Mouse (Mus musculus) intestine, postnatal 0 days (tissue): Measurements from ENCODE around the gene Hvcn1. TPM values are rescaled to one million over a fixed set of nuclear protein-coding genes. Genes with fewer than 3 reads are reported as not detected.
A peak's percentile ranks its signal among the peaks of the same experiment; 100 is the strongest.

Experiments
- ATAC-seq: fragments of 200-750 bp; cut with Nextera tagmentation; 2 replicates; pipeline ENCODE4 v1.8.0; 2017; ENCODE audit warnings: mild to moderate bottlenecking, moderate TSS enrichment, moderate library complexity
- H3K27ac ChIP-seq: fragments of 300-500 bp; sonication (generic); 2 replicates; pipeline ENCODE4 v1.5.1; 2014; ENCODE audit warnings: mild to moderate bottlenecking, low read depth, low read length, moderate library complexity
- H3K27me3 ChIP-seq: fragments of 300-500 bp; sonication (generic); replicated peaks from 2 replicates; pipeline ENCODE4 v1.6.1; 2014; ENCODE audit warnings: low read length, mixed read lengths; ENCODE audit not compliant: control insufficient read depth, insufficient read depth
- H3K36me3 ChIP-seq: fragments of 300-500 bp; sonication (generic); 2 replicates; pipeline ENCODE4 v1.6.1; 2014; ENCODE audit warnings: mild to moderate bottlenecking, moderate library complexity; ENCODE audit not compliant: control insufficient read depth, insufficient read depth
- H3K4me1 ChIP-seq: fragments of 300-500 bp; sonication (generic); replicated peaks from 2 replicates; pipeline ENCODE4 v1.6.1; 2014; ENCODE audit warnings: antibody characterized with exemption, low read length, mixed read lengths; ENCODE audit not compliant: control insufficient read depth, insufficient read depth
- H3K4me2 ChIP-seq: fragments of 300-500 bp; sonication (generic); replicated peaks from 2 replicates; pipeline ENCODE4 v1.6.1; 2014; ENCODE audit warnings: low read depth, mild to moderate bottlenecking, moderate library complexity
- H3K4me3 ChIP-seq: fragments of 300-500 bp; sonication (generic); 2 replicates; pipeline ENCODE4 v1.5.1; 2014; ENCODE audit warnings: low read depth, low read length
- H3K9ac ChIP-seq: fragments of 300-500 bp; sonication (generic); 2 replicates; pipeline ENCODE4 v1.6.1; 2014; ENCODE audit warnings: mild to moderate bottlenecking, low read depth, low read length
- H3K9me3 ChIP-seq: fragments of 300-500 bp; sonication (generic); 2 replicates; pipeline ENCODE4 v1.6.1; 2016; ENCODE audit warnings: mixed run types; ENCODE audit not compliant: control insufficient read depth
- CTCF ChIP-seq: sonication (generic); IDR thresholded peaks from 2 replicates; pipeline ENCODE4 v1.5.1; 2016; ENCODE audit warnings: low read depth, mild to moderate bottlenecking, control low read depth, antibody characterized with exemption, moderate library complexity
- WGBS: fragments of 180-500 bp; shearing (Covaris S2); extraction: QIAGEN DNeasy Blood & Tissue Kit; methylation state at CpG from one replicate; pipeline ENCODE4 v1.1.7; 2014; 5-methylcytosine and 5-hydroxymethylcytosine counted together
- polyA plus RNA-seq: library from polyadenylated mRNA; unstranded; fragments of >200 nt; fragmentation: Nextera tagmentation; extraction: Ambion mirVana; gene quantifications from 2 replicates; pipeline ENCODE4 v1.2.1, GENCODE M21; 2015

Hvcn1 gene
- polyA plus RNA-seq, 1 experiment from 2014 or later, result 3.6 TPM

DNA sequence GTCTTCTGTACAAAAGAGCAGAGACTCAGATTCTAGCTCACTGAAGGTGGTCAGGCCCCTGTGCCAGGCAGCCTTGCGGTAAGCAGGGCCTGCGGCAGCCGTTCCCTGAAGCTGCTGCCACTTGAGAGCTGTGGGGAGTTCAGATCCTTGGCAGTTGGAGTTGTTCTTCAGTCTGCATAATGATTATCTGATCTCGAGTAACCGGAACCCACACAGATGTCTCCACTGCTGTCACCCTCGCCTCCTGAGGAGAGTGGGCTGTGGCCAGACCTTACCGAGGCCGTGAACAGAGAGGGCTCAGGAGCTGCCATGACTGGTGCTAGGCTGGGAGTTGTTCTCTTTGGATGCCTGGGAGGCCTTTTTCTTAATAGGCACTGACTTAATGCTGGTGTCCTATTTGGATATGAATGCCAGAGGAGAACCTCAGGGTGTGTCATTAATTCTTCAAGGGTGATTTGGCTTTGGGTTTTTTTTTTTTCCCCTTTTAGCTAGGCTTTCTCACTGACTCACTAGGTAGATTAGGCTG, 39.9 kb upstream of the Hvcn1 start:
- H3K27ac ChIP-seq, result no peak overlapping the region
- no peaks in the 10 kb centered on the region for H3K9me3 ChIP-seq
- H3K4me3 ChIP-seq, result no peak overlapping the region
- no peak for TF ChIP-seq CTCF
- no peaks in the 10 kb centered on the region for H3K27me3 ChIP-seq
- 64% methylated on average over 8 of the region's 8 CpGs for WGBS
- peaks cover 52% of the 10 kb centered on the region for H3K36me3 ChIP-seq
- H3K4me1 ChIP-seq, result peaks cover 2% of the 10 kb centered on the region; the same call in 1 of the 2 replicates
- no peak for ATAC-seq
- H3K4me2 ChIP-seq, result no peak overlapping the region
- no peak overlapping the region for H3K9ac ChIP-seq

DNA sequence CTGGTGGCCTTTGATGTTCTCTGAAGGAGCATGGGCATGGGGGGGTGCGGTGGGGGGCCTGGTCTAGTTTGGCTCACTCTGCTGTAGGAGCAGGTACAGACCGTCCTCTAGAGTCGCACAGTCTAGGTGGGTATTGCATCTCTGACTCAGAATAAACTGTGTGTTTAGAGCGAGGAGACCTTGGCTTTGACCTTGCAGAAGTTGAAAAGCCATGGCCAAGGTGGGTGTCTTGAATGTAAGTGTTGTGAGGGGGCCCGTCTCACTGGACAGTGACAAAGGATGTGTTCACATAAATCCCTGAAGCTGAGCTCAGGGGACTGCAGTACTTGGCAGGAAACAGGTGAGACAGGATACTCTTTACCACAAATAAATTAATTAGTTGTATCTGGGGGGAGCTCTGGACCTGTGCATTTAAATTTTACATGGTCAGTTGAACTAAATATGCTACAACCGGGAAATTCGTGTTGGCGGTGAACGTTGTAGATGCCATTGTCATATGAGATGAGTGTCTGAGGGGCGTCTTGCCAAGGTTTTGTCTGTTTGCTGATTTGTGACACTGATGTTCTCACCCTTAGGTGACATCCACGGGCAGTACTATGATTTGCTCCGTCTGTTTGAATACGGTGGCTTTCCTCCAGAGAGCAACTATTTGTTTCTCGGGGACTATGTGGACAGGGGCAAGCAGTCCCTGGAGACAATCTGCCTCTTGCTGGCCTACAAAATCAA, 38.1 kb upstream of the Hvcn1 start:
- Histone ChIP-seq H3K27me3 (no peaks in the 10 kb centered on the region), H3K4me1 (no peaks in the 10 kb centered on the region), H3K4me3 (no peak overlapping the region), H3K9ac (no peak overlapping the region), H3K4me2 (no peak overlapping the region), H3K9me3 (no peaks in the 10 kb centered on the region), H3K36me3 (peaks cover 63% of the 10 kb centered on the region), H3K27ac (no peak overlapping the region)
- TF ChIP-seq CTCF, result no peak
- ATAC-seq, result no peak
- WGBS, result 88% methylated on average over 13 of the region's 14 CpGs

DNA sequence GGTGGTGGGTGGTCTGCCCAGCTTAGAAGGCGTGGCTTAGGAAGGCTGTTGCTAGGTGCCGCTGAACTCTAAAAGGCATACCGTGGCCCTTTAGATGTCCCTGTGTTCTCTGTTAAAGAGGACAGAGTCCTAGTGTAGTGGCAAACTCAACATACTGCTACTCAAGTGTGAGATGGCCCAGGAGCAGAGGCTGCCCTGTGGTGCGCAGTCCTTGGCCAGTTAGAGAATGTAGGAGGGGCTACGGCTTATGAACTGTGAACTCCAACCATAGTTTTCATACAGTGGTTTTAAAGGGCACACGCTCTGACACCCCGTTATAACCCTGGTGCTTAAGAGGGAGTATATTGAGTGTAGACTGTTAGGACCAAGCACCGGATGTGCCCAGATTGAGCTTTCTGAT, 35.5 kb upstream of the Hvcn1 start:
- Histone ChIP-seq H3K9ac (no peak overlapping the region), H3K27ac (no peak overlapping the region), H3K4me2 (no peak overlapping the region), H3K27me3 (no peaks in the 10 kb centered on the region), H3K4me3 (no peak overlapping the region), H3K4me1 (no peaks in the 10 kb centered on the region), H3K9me3 (no peaks in the 10 kb centered on the region), H3K36me3 (peaks cover 71% of the 10 kb centered on the region)
- TF ChIP-seq CTCF, result no peak
- ATAC-seq, result no peak
- 85% methylated on average over 8 of the region's 8 CpGs for WGBS

DNA sequence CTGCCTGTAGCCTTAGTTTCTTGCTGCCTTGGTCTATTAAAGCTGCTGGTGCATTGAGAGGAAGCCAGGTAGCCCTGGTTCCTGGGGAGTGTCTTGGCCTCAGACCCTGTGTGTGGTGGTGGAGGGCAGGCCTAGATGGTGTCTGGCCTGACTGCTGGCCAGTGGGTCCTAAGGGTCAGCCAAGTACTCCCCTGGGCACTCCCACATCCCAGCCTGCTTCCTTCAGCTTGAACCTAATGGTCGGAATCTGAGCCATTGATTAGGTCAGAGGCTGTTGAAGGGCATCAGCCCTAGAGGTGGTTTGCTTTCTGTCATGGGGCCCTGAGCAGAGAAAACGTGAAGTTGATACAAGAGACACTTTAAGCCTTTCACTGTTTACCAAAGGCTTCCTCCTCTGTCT, 31.2 kb upstream of the Hvcn1 start:
- WGBS, result 45% methylated on average over 2 of the region's 2 CpGs
- no peak for TF ChIP-seq CTCF
- no peaks in the 10 kb centered on the region for H3K4me1 ChIP-seq
- no peak overlapping the region for H3K4me3 ChIP-seq
- no peak overlapping the region for H3K9ac ChIP-seq
- no peak for ATAC-seq
- H3K9me3 ChIP-seq, result no peaks in the 10 kb centered on the region
- no peaks in the 10 kb centered on the region for H3K27me3 ChIP-seq
- H3K36me3 ChIP-seq, result peaks cover 40% of the 10 kb centered on the region
- peak overlapping the region; percentile 8; the same call in 1 of the 2 replicates for H3K27ac ChIP-seq
- H3K4me2 ChIP-seq, result no peak overlapping the region

DNA sequence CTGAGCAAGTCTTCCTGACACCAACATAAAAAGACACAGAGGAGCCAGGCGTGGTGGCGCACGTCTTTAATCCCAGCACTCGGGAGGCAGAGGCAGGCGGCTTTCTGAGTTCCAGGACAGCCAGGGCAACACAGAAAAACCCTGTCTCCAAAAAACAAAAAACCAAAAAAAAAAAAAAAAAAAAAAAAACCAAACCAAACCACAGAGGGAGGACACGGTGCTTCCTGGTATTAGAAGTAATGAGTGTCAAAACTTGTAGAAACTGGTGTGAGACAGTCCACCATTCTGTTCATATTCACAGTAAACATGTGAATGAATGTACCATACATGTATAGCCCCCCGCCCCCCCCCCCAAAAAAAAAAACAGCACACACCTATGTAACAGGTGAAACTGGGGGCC, 30.6 kb upstream of the Hvcn1 start:
- Histone ChIP-seq H3K27ac (0 out of 2 replicates have a peak overlapping the region, but pooled peaks have one; percentile 8), H3K4me2 (no peak overlapping the region), H3K9ac (no peak overlapping the region), H3K27me3 (no peaks in the 10 kb centered on the region), H3K4me3 (no peak overlapping the region), H3K36me3 (peaks cover 34% of the 10 kb centered on the region), H3K4me1 (no peaks in the 10 kb centered on the region), H3K9me3 (no peaks in the 10 kb centered on the region)
- no peak for TF ChIP-seq CTCF
- no peak for ATAC-seq
- WGBS, result 85% methylated on average over 7 of the region's 7 CpGs

DNA sequence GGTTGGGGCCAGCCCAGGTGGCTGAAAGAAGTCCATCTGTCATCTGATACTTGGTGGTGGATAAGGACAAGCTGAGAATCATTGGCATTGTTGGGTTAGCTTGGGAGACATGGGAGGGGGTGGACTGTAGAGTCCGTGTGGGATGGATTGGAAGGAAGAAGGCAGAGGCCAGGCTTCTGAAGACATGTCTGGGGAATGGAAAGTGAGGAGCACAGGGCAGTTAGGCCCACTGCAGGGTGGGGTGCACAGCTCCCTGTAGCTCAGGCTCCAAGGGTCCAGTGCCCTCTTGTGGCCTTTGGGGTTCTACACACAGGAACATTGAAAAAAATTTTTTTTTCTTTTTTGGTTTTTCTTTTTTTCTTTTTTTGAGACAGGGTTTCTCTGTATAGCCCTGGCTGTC, 30.2 kb upstream of the Hvcn1 start:
- no peak overlapping the region for H3K27ac ChIP-seq
- H3K4me3 ChIP-seq, result no peak overlapping the region
- 45% methylated on average over 1 of the region's 1 CpGs for WGBS
- peaks cover 30% of the 10 kb centered on the region for H3K36me3 ChIP-seq
- TF ChIP-seq CTCF, result peak; percentile 78
- peak; percentile 75 for ATAC-seq
- H3K4me2 ChIP-seq, result no peak overlapping the region
- no peak overlapping the region for H3K9ac ChIP-seq
- H3K4me1 ChIP-seq, result no peaks in the 10 kb centered on the region
- no peaks in the 10 kb centered on the region for H3K9me3 ChIP-seq
- no peaks in the 10 kb centered on the region for H3K27me3 ChIP-seq
